Mouse (Mus musculus): ENCODE data around the gene Trip6. TPM values are rescaled to one million over a fixed set of nuclear protein-coding genes. Genes with fewer than 3 reads are reported as not detected.

Trip6 gene
- polyA plus RNA-seq, 1 experiment: 22.2 TPM

DNA sequence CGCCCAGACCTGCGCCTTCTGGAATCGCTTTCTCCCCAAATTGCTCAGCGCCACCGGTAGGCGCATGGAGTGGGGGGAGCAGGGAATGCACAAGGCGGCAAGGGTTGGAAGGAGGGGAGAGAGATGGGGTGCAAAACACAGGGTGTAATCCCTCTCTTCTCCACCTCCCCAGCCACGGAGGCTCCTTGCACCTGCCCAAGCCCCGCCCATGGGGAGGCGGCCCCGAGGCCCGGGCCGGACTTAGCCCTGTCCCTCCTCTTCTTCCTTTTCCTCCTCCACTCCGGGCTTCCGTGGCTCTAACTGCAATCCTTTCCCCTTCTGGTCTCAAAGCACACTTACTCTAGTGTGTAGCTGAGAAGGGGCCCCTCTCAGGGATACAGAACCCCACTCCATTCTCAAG is 20.9 kb downstream of the Trip6 start:
- H3K4me1 ChIP-seq (ENCODE audit: control insufficient read depth, insufficient read depth, low read length): no peaks in the 10 kb centered on the region
- peak overlapping the region; percentile 96 for H3K9ac ChIP-seq (ENCODE audit: low read depth, poor library complexity, severe bottlenecking)
- peak overlapping the region; percentile 98 for H3K4me3 ChIP-seq (ENCODE audit: low read depth, low read length)
- peaks cover 4% of the 10 kb centered on the region; the same call in 1 of the 2 replicates for H3K27me3 ChIP-seq (ENCODE audit: control insufficient read depth, insufficient read depth, low read length, poor library complexity, severe bottlenecking)
- TF ChIP-seq EP300 (IDR thresholded peaks at IDR 0.05; ENCODE audit: insufficient read depth, low read depth, low read length): no peak
- no peak for TF ChIP-seq CTCF (IDR thresholded peaks at IDR 0.05; ENCODE audit: low read depth, low read length)
- peak; percentile 34 for TF ChIP-seq POLR2A (IDR thresholded peaks at IDR 0.05; ENCODE audit: insufficient read depth, low read length)
- no peaks in the 10 kb centered on the region for H3K9me3 ChIP-seq (replicated peaks; ENCODE audit: control insufficient read depth, insufficient read depth, low read length, poor library complexity, severe bottlenecking)
- H3K36me3 ChIP-seq (ENCODE audit: control insufficient read depth, insufficient read depth, low read length, poor library complexity, severe bottlenecking): peaks cover 33% of the 10 kb centered on the region
- no peak overlapping the region for H3K27ac ChIP-seq (ENCODE audit: insufficient read depth, low read length)

DNA sequence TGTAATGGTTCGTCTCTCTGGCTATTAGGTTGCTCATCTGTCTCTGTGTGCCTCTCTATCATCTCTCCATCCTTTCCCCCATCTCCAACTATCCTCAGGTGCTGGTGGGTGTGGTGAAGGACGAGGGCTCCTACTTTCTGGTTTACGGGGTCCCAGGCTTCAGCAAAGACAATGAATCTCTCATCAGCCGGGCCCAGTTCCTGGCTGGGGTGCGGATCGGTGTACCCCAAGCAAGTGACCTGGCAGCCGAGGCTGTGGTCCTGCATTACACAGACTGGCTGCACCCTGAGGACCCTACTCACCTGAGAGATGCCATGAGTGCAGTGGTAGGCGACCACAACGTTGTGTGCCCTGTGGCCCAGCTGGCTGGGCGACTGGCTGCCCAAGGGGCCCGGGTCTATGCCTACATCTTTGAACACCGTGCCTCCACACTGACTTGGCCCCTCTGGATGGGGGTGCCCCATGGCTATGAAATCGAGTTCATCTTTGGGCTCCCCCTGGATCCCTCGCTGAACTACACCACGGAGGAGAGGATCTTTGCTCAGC is 22.8 kb downstream of the Trip6 start:
- Histone ChIP-seq H3K36me3 (ENCODE audit: control insufficient read depth, insufficient read depth, low read length, poor library complexity, severe bottlenecking) (peaks cover 15% of the 10 kb centered on the region), H3K4me1 (ENCODE audit: control insufficient read depth, insufficient read depth, low read length) (no peaks in the 10 kb centered on the region), H3K27ac (ENCODE audit: insufficient read depth, low read length) (no peak overlapping the region), H3K4me3 (ENCODE audit: low read depth, low read length) (no peak overlapping the region), H3K9ac (ENCODE audit: low read depth, poor library complexity, severe bottlenecking) (no peak overlapping the region), H3K27me3 (ENCODE audit: control insufficient read depth, insufficient read depth, low read length, poor library complexity, severe bottlenecking) (peaks cover 9% of the 10 kb centered on the region; the same call in 1 of the 2 replicates), H3K9me3 (replicated peaks; ENCODE audit: control insufficient read depth, insufficient read depth, low read length, poor library complexity, severe bottlenecking) (no peaks in the 10 kb centered on the region)
- TF ChIP-seq POLR2A (IDR thresholded peaks at IDR 0.05; ENCODE audit: insufficient read depth, low read length): no peak

- no peak for TF ChIP-seq POLR2A (IDR thresholded peaks at IDR 0.05; ENCODE audit: insufficient read depth, low read length)
- TF ChIP-seq CTCF (IDR thresholded peaks at IDR 0.05; ENCODE audit: low read depth, low read length): peak; percentile 66
- no peak for TF ChIP-seq EP300 (IDR thresholded peaks at IDR 0.05; ENCODE audit: insufficient read depth, low read depth, low read length)
- peaks cover 7% of the 10 kb centered on the region for H3K36me3 ChIP-seq (ENCODE audit: control insufficient read depth, insufficient read depth, low read length, poor library complexity, severe bottlenecking)
- H3K27me3 ChIP-seq (ENCODE audit: control insufficient read depth, insufficient read depth, low read length, poor library complexity, severe bottlenecking): peaks cover 9% of the 10 kb centered on the region; the same call in 1 of the 2 replicates
- no peak overlapping the region for H3K9ac ChIP-seq (ENCODE audit: low read depth, poor library complexity, severe bottlenecking)
- H3K9me3 ChIP-seq (replicated peaks; ENCODE audit: control insufficient read depth, insufficient read depth, low read length, poor library complexity, severe bottlenecking): no peaks in the 10 kb centered on the region
- H3K4me3 ChIP-seq (ENCODE audit: low read depth, low read length): no peak overlapping the region
- no peaks in the 10 kb centered on the region for H3K4me1 ChIP-seq (ENCODE audit: control insufficient read depth, insufficient read depth, low read length)
- H3K27ac ChIP-seq (ENCODE audit: insufficient read depth, low read length): no peak overlapping the region
These were observed 23.5 kb downstream of the Trip6 start for GRCm38 (mm10) chr5:137290677-137291076.

DNA sequence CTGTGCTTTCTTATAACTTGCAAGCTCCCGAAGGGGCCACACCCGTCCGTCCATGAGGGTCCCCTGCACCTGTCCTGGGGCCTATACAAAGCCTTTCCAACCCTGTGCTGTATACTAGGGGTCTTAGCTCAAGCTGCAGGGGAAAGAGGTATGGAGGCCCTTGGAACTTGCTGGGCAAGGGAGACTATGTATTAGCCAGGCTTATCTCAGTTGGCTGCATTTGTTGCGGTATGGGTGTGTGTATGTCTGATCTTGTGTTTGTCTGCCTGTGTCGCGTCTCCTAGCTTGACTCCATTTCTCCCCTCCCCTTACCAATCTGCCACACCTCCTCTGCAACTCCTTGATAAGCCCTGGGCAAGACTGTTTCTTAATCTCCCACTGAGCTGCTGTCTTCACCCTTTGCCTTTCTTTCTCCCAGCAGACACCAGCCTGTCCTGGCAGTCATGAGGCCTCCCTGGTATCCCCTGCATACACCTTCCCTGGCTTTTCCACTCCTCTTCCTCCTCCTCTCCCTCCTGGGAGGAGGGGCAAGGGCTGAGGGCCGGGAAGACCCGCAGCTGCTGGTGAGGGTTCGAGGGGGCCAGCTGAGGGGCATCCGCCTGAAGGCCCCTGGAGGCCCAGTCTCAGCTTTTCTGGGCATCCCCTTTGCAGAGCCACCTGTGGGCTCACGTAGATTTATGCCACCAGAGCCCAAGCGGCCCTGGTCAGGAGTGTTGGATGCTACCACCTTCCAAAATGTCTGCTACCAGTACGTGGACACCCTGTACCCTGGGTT is 24.4 kb downstream of the Trip6 start:
- H3K27me3 ChIP-seq (ENCODE audit: control insufficient read depth, insufficient read depth, low read length, poor library complexity, severe bottlenecking): peaks cover 9% of the 10 kb centered on the region; the same call in 1 of the 2 replicates
- no peak overlapping the region for H3K9ac ChIP-seq (ENCODE audit: low read depth, poor library complexity, severe bottlenecking)
- H3K27ac ChIP-seq (ENCODE audit: insufficient read depth, low read length): no peak overlapping the region
- H3K36me3 ChIP-seq (ENCODE audit: control insufficient read depth, insufficient read depth, low read length, poor library complexity, severe bottlenecking): no peaks in the 10 kb centered on the region
- H3K9me3 ChIP-seq (replicated peaks; ENCODE audit: control insufficient read depth, insufficient read depth, low read length, poor library complexity, severe bottlenecking): no peaks in the 10 kb centered on the region
- H3K4me1 ChIP-seq (ENCODE audit: control insufficient read depth, insufficient read depth, low read length): no peaks in the 10 kb centered on the region
- H3K4me3 ChIP-seq (ENCODE audit: low read depth, low read length): no peak overlapping the region
- TF ChIP-seq POLR2A (IDR thresholded peaks at IDR 0.05; ENCODE audit: insufficient read depth, low read length): no peak
- no peak for TF ChIP-seq CTCF (IDR thresholded peaks at IDR 0.05; ENCODE audit: low read depth, low read length)
- no peak for TF ChIP-seq EP300 (IDR thresholded peaks at IDR 0.05; ENCODE audit: insufficient read depth, low read depth, low read length)

DNA sequence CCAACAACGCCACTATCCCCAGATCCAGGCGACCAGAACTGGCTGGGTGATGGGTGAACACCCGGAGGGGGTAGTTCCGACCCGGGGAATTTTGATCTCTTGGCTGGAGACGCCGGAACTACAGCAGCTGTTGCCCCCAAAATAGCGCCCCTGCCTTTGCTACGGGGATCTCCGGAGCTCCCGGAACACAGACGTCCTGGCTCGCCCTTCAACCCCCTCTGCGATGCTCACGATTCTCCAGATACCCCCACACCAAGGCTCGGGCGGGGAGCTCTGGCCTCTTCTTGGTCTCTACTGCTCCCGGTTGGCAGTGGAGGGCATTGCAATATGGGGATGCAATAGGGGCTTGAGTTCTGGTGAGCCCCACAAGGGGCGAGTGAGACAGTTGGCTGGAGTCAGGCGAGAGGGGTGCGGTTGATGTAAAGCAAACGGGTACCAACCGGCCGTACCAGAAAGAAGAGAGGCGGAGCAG is 25.2 kb downstream of the Trip6 start:
- H3K36me3 ChIP-seq (ENCODE audit: control insufficient read depth, insufficient read depth, low read length, poor library complexity, severe bottlenecking): no peaks in the 10 kb centered on the region
- 0 out of 2 replicates have a peak overlapping the region, but pooled peaks have one; percentile 38 for H3K9ac ChIP-seq (ENCODE audit: low read depth, poor library complexity, severe bottlenecking)
- H3K9me3 ChIP-seq (replicated peaks; ENCODE audit: control insufficient read depth, insufficient read depth, low read length, poor library complexity, severe bottlenecking): no peaks in the 10 kb centered on the region
- H3K4me1 ChIP-seq (ENCODE audit: control insufficient read depth, insufficient read depth, low read length): no peaks in the 10 kb centered on the region
- no peak overlapping the region for H3K27ac ChIP-seq (ENCODE audit: insufficient read depth, low read length)
- peak overlapping the region; percentile 26 for H3K4me3 ChIP-seq (ENCODE audit: low read depth, low read length)
- peaks cover 9% of the 10 kb centered on the region; the same call in 1 of the 2 replicates for H3K27me3 ChIP-seq (ENCODE audit: control insufficient read depth, insufficient read depth, low read length, poor library complexity, severe bottlenecking)
- TF ChIP-seq EP300 (IDR thresholded peaks at IDR 0.05; ENCODE audit: insufficient read depth, low read depth, low read length) (no peak), CTCF (IDR thresholded peaks at IDR 0.05; ENCODE audit: low read depth, low read length) (peak; percentile 30), POLR2A (IDR thresholded peaks at IDR 0.05; ENCODE audit: insufficient read depth, low read length) (no peak)
